Mouse (Mus musculus) subcutaneous adipose tissue, adult 2 months (tissue): ENCODE data around the gene Msmo1. TPM values are rescaled to one million over a fixed set of nuclear protein-coding genes. Genes with fewer than 3 reads are reported as not detected.

Source experiments
- polyA plus RNA-seq: library from polyadenylated mRNA; depleted of rRNA; stranded (reverse); fragments of >200 nt; gene quantifications from 2 replicates; pipeline ENCODE4 v1.2.3, GENCODE M21; 2012; ENCODE audit warnings: low replicate concordance; rRNA removed

Gene Msmo1
- polyA plus RNA-seq = 14.0 and 15.5 TPM in 2 replicates

DNA sequence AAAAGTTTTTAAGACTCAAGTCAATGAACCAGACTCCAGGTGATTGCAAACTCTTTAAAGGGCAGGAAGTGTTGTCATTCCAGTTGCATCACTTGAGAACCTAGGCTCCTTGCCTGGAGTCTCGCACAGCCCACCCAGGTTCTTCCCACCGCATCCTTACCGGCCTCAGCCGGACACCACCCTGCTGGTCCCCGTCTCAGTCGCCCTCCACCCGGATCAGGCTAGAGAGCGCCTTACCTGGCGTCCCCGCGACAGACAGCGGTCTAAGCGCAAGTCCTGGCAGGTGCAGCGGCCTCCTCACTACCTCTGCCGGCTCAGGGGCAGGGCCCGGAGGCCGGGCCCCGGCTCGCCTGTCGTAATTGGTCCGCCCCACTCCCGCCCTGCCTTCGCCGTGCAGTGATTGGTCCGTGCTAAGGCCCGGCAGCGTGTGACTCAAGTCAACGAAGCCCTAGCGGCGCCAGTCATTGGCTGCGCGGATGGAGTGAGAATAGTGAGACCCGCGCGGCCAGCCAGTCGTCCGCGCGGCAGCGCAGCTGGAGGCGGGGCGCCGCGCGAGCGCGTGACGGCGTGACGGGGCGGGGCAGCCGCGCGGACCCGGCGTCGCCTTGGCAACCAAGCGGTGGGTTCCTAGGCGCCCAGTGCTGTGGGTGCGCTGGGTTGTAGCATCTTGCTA is at the start of gene Msmo1:
Msmo1 (minus strand) TSS at position 522 of the 673 bp plus-strand sequence.

GRCm38 (mm10) chr8:64692651-64693201 is 40.9 kb downstream of the Msmo1 start, which contains the start of gene Cpe:
TSS of gene Cpe (minus strand) at chr8:64693054.

Other genes starting within 250 kb of the Msmo1 start
- gene Cpe, start 40.7 kb downstream of the Msmo1 start, polyA plus RNA-seq = 20.7 and 113 TPM in 2 replicates
- gene Klhl2, start 116.2 kb upstream of the Msmo1 start, polyA plus RNA-seq = 25.9 and 30.6 TPM in 2 replicates
- gene Tmem192, start 213.4 kb upstream of the Msmo1 start, polyA plus RNA-seq = 55.7 and 57.7 TPM in 2 replicates